Mouse (Mus musculus) heart, embryonic 16.5 days (tissue): ENCODE results near the gene Ccnq. TPM values are rescaled to one million over a fixed set of nuclear protein-coding genes. Genes with fewer than 3 reads are reported as not detected.
A peak's percentile ranks its signal among the peaks of the same experiment; 100 is the strongest.

Source experiments
- ATAC-seq: fragments of 200-750 bp; cut with Nextera tagmentation; replicated peaks from 2 replicates; pipeline ENCODE4 v1.8.0; 2017; ENCODE audit warnings: moderate number of reproducible peaks; ENCODE audit not compliant: insufficient read depth, low FRiP score; ENCODE audit errors: extremely low read depth
- H3K27ac ChIP-seq: fragments of 300-500 bp; sonication (generic); 2 replicates; pipeline ENCODE4 v1.5.1; 2014; ENCODE audit warnings: mild to moderate bottlenecking, low read length, control low read depth, moderate library complexity
- H3K27me3 ChIP-seq: fragments of 300-500 bp; sonication (generic); 2 replicates; pipeline ENCODE4 v1.6.1; 2014; ENCODE audit warnings: low read length, mixed read lengths; ENCODE audit not compliant: control insufficient read depth, insufficient read depth
- H3K36me3 ChIP-seq: fragments of 300-500 bp; sonication (generic); 2 replicates; pipeline ENCODE4 v1.6.1; 2014; ENCODE audit not compliant: control insufficient read depth, insufficient read depth
- H3K4me1 ChIP-seq: fragments of 300-500 bp; sonication (generic); 2 replicates; pipeline ENCODE4 v1.6.1; 2014; ENCODE audit warnings: low read length, mixed read lengths; ENCODE audit not compliant: control insufficient read depth, insufficient read depth
- H3K4me2 ChIP-seq: fragments of 300-500 bp; sonication (generic); 2 replicates; pipeline ENCODE4 v1.6.1; 2014; ENCODE audit warnings: low read depth, mild to moderate bottlenecking, control low read depth, low read length
- H3K4me3 ChIP-seq: fragments of 300-500 bp; sonication (generic); 2 replicates; pipeline ENCODE4 v1.5.1; 2014; ENCODE audit warnings: mild to moderate bottlenecking, control low read depth, low read length
- H3K9ac ChIP-seq: fragments of 300-500 bp; sonication (generic); 2 replicates; pipeline ENCODE4 v1.6.1; 2014; ENCODE audit warnings: low read length, control low read depth
- H3K9me3 ChIP-seq: fragments of 300-500 bp; sonication (generic); replicated peaks from 2 replicates; pipeline ENCODE4 v1.6.1; 2016; ENCODE audit warnings: low read length; ENCODE audit not compliant: control insufficient read depth
- WGBS: fragments of 180-500 bp; shearing (Covaris S2); extraction: QIAGEN DNeasy Blood & Tissue Kit; methylation state at CpG from one replicate; pipeline ENCODE4 v1.1.7; 2014; 5-methylcytosine and 5-hydroxymethylcytosine counted together
- polyA plus RNA-seq: library from polyadenylated mRNA; unstranded; fragments of >200 nt; fragmentation: Nextera tagmentation; extraction: Ambion mirVana; gene quantifications from 2 replicates; pipeline ENCODE4 v1.2.1, GENCODE M21; 2015

Gene Ccnq
- polyA plus RNA-seq, 1 experiment from 2014 or later: 30.9 TPM

- H3K4me2 ChIP-seq: no peak overlapping the region
- no peak overlapping the region for H3K27ac ChIP-seq
- H3K9me3 ChIP-seq: no peaks in the 10 kb centered on the region
- peaks cover 13% of the 10 kb centered on the region; the same call in 1 of the 2 replicates for H3K4me1 ChIP-seq
- no peak overlapping the region; the same call in 1 of the 2 replicates for H3K9ac ChIP-seq
- no peaks in the 10 kb centered on the region for H3K27me3 ChIP-seq
- H3K4me3 ChIP-seq: no peak overlapping the region
- no peaks in the 10 kb centered on the region for H3K36me3 ChIP-seq
- no peak for ATAC-seq
- WGBS: 15% methylated on average over 7 of the region's 7 CpGs
Observed at GRCm38 (mm10) chr11:78786013-78786431, 34.5 kb upstream of the Ccnq start.

GRCm38 (mm10) chr11:78782791-78783347 lies 31.3 kb upstream of the Ccnq start:
- Histone ChIP-seq H3K9ac (no peak overlapping the region), H3K4me2 (no peak overlapping the region), H3K27me3 (no peaks in the 10 kb centered on the region), H3K9me3 (no peaks in the 10 kb centered on the region), H3K4me3 (no peak overlapping the region), H3K36me3 (no peaks in the 10 kb centered on the region), H3K27ac (no peak overlapping the region), H3K4me1 (peaks cover 12% of the 10 kb centered on the region; the same call in 1 of the 2 replicates)
- ATAC-seq: no peak
- 71% methylated on average over 9 of the region's 9 CpGs for WGBS

GRCm38 (mm10) chr11:78782326-78782725 lies 30.8 kb upstream of the Ccnq start:
- Histone ChIP-seq H3K9me3 (no peaks in the 10 kb centered on the region), H3K36me3 (no peaks in the 10 kb centered on the region), H3K27me3 (no peaks in the 10 kb centered on the region), H3K4me1 (peaks cover 12% of the 10 kb centered on the region; the same call in 1 of the 2 replicates), H3K9ac (no peak overlapping the region; the same call in 1 of the 2 replicates), H3K4me3 (no peak overlapping the region), H3K27ac (no peak overlapping the region), H3K4me2 (no peak overlapping the region)
- ATAC-seq: no peak
- WGBS: 53% methylated on average over 5 of the region's 5 CpGs

GRCm38 (mm10) chr11:78780571-78780970 lies 29.0 kb upstream of the Ccnq start:
- WGBS: 81% methylated on average over 3 of the region's 3 CpGs
- Histone ChIP-seq H3K27me3 (no peaks in the 10 kb centered on the region), H3K36me3 (no peaks in the 10 kb centered on the region), H3K4me2 (no peak overlapping the region), H3K4me3 (no peak overlapping the region), H3K4me1 (peaks cover 5% of the 10 kb centered on the region; the same call in 1 of the 2 replicates), H3K9ac (no peak overlapping the region), H3K9me3 (no peaks in the 10 kb centered on the region), H3K27ac (no peak overlapping the region)
- ATAC-seq: no peak

- Histone ChIP-seq H3K4me3 (no peak overlapping the region), H3K4me2 (no peak overlapping the region), H3K9me3 (no peaks in the 10 kb centered on the region), H3K4me1 (peaks cover 5% of the 10 kb centered on the region; the same call in 1 of the 2 replicates), H3K27ac (no peak overlapping the region), H3K27me3 (no peaks in the 10 kb centered on the region), H3K9ac (no peak overlapping the region), H3K36me3 (no peaks in the 10 kb centered on the region)
- 95% methylated on average over 3 of the region's 3 CpGs for WGBS
- ATAC-seq: no peak
Observed at GRCm38 (mm10) chr11:78780002-78780401, 28.5 kb upstream of the Ccnq start.

- Histone ChIP-seq H3K4me2 (no peak overlapping the region), H3K4me1 (peaks cover 5% of the 10 kb centered on the region; the same call in 1 of the 2 replicates), H3K27me3 (no peaks in the 10 kb centered on the region), H3K9me3 (no peaks in the 10 kb centered on the region), H3K36me3 (no peaks in the 10 kb centered on the region), H3K9ac (no peak overlapping the region), H3K4me3 (no peak overlapping the region), H3K27ac (no peak overlapping the region)
- WGBS: 60% methylated on average over 10 of the region's 10 CpGs
- no peak for ATAC-seq
Observed at GRCm38 (mm10) chr11:78777851-78778680, 26.5 kb upstream of the Ccnq start.

GRCm38 (mm10) chr11:78771751-78772283 lies 20.3 kb upstream of the Ccnq start:
- Histone ChIP-seq H3K9me3 (no peaks in the 10 kb centered on the region), H3K4me3 (no peak overlapping the region), H3K4me2 (no peak overlapping the region), H3K4me1 (peaks cover 5% of the 10 kb centered on the region), H3K27me3 (no peaks in the 10 kb centered on the region), H3K36me3 (no peaks in the 10 kb centered on the region), H3K27ac (peak overlapping the region; percentile 12; the same call in 1 of the 2 replicates), H3K9ac (0 out of 2 replicates have a peak overlapping the region, but pooled peaks have one; percentile 22)
- peak; percentile 70; the same call in 1 of the 2 replicates for ATAC-seq
- WGBS: 39% methylated on average over 11 of the region's 11 CpGs

GRCm38 (mm10) chr11:78770436-78770835 lies 18.9 kb upstream of the Ccnq start:
- ATAC-seq: no peak
- Histone ChIP-seq H3K9me3 (no peaks in the 10 kb centered on the region), H3K27ac (no peak overlapping the region), H3K9ac (no peak overlapping the region), H3K4me1 (peaks cover 5% of the 10 kb centered on the region), H3K27me3 (no peaks in the 10 kb centered on the region), H3K4me3 (no peak overlapping the region), H3K4me2 (no peak overlapping the region), H3K36me3 (no peaks in the 10 kb centered on the region)
- 68% methylated on average over 6 of the region's 6 CpGs for WGBS

GRCm38 (mm10) chr11:78768778-78769177 lies 17.2 kb upstream of the Ccnq start:
- no peak overlapping the region for H3K4me2 ChIP-seq

More at GRCm38 (mm10) chr11:78768778-78769177, 17.2 kb upstream of the Ccnq start:
- Histone ChIP-seq H3K27me3 (no peaks in the 10 kb centered on the region), H3K27ac (no peak overlapping the region), H3K4me1 (peaks cover 5% of the 10 kb centered on the region), H3K36me3 (no peaks in the 10 kb centered on the region), H3K9me3 (no peaks in the 10 kb centered on the region), H3K9ac (no peak overlapping the region), H3K4me3 (no peak overlapping the region)
- no peak for ATAC-seq
- WGBS: 56% methylated on average over 3 of the region's 3 CpGs
